Mouse (Mus musculus): ENCODE data around the gene Dusp5. TPM values are rescaled to one million over a fixed set of nuclear protein-coding genes. Genes with fewer than 3 reads are reported as not detected.
"Not testable (repeated sequence)": the region's sequence is repeated elsewhere in the genome, so short reads cannot be mapped to it uniquely, and the experiment has no call there.

Dusp5 gene
- polyA plus RNA-seq, 2 experiments from 2014 or later, result 10.2 to 11.4 TPM

GRCm38 (mm10) chr19:53576061-53576460 is 47.2 kb downstream of the Dusp5 start:
- no peak for ATAC-seq

- no peak for ATAC-seq
Observed at GRCm38 (mm10) chr19:53577025-53577800, 48.3 kb downstream of the Dusp5 start.

- ATAC-seq, result peak; percentile 85
Observed at GRCm38 (mm10) chr19:53578597-53579252, 49.8 kb downstream of the Dusp5 start.

DNA sequence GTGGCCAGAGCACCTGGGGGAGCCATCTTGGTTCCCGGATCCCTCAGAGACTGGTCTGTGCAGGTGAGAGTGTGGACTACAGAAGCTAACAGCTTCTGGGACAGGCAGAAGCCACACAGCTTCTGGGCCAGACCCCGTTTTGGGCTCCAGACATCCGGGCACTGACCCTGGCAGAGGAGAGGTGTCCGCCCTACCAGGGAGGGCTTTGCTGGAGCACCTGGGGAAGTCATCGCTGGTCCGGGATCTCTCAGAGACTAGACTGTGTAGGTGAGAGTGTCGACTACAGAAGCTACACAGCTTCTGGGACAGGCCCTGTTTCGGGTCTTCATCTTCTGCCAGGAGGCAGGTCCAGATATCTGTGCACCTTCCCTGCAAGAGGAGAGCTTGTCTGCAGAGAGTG is 51.4 kb downstream of the Dusp5 start:
- not testable (repeated sequence) for ATAC-seq

GRCm38 (mm10) chr19:53587686-53588085 is 58.8 kb downstream of the Dusp5 start:
- ATAC-seq, result not testable (repeated sequence)

GRCm38 (mm10) chr19:53588968-53589367 is 60.1 kb downstream of the Dusp5 start, which contains the start of gene Nutf2-ps1:
Gene Nutf2-ps1, minus strand, starts transcription at chr19:53589068.
- ATAC-seq, result not testable (repeated sequence)

Other genes with a start within 250 kb of the Dusp5 start
- gene Mxi1, start 218.6 kb upstream of the Dusp5 start, polyA plus RNA-seq (2017; shearing (Covaris generic)), result 1 to 10 TPM; 4.7 to 4.9 TPM
- gene Gm10197, start 157.3 kb upstream of the Dusp5 start, polyA plus RNA-seq (2017; shearing (Covaris generic)), result not detected
- gene Smndc1, start 138.5 kb upstream of the Dusp5 start, polyA plus RNA-seq (2017; shearing (Covaris generic)), result 10 to 100 TPM; 35.9 TPM
- 100 to 1,000 TPM; 157 to 194 TPM for gene Nutf2-ps1, start 60.0 kb downstream of the Dusp5 start, polyA plus RNA-seq (2017; shearing (Covaris generic))
- gene Smc3, start 71.3 kb downstream of the Dusp5 start, polyA plus RNA-seq (2017; shearing (Covaris generic)), result 10 to 100 TPM; 35.7 to 38.4 TPM
- gene Rbm20, start 148.2 kb downstream of the Dusp5 start, polyA plus RNA-seq (2017; shearing (Covaris generic)), result under 1 TPM; 0.24 to 0.41 TPM

Measured in activated CD4-positive, CD25-positive, alpha-beta regulatory T cell, adult 4 months (primary cell).